Mouse (Mus musculus) monocyte, adult 2 months (primary cell): ENCODE results near the gene Mex3d.

Experiments
- DNase-seq, 2 experiments: peaks; one replicate each; pipeline ENCODE4 v3.0.0; 2022; ENCODE audit warnings: low spot score in 2 of 2, low read depth in 1 of 2

The Mex3d gene

GRCm38 (mm10) chr10:80387522-80387959, at the start of gene Mex3d:
TSS of gene Mex3d (minus strand) at chr10:80387659.
- DNase-seq: peak in 1 of 2 experiments; percentile 42

- no peak for DNase-seq
These were observed 48.8 kb upstream of the Mex3d start for GRCm38 (mm10) chr10:80436276-80436675.

- DNase-seq: no peak
These were observed 48.3 kb upstream of the Mex3d start for GRCm38 (mm10) chr10:80435764-80436163.

GRCm38 (mm10) chr10:80434823-80435222, 47.4 kb upstream of the Mex3d start:
- DNase-seq: no peak

GRCm38 (mm10) chr10:80434233-80434592, 46.8 kb upstream of the Mex3d start:
- no peak for DNase-seq

GRCm38 (mm10) chr10:80433513-80434232, 46.2 kb upstream of the Mex3d start, which contains the start of gene Tcf3:
TSS of gene Tcf3 (minus strand) at chr10:80433647.
- peak; percentile 91 to 93 for DNase-seq

- no peak for DNase-seq
These were observed 45.6 kb upstream of the Mex3d start for GRCm38 (mm10) chr10:80432936-80433512.

- DNase-seq: no peak
These were observed 44.9 kb upstream of the Mex3d start for GRCm38 (mm10) chr10:80432387-80432785.

- no peak for DNase-seq
These were observed 44.3 kb upstream of the Mex3d start for GRCm38 (mm10) chr10:80431570-80432386.

- DNase-seq: no peak
These were observed 43.0 kb upstream of the Mex3d start for GRCm38 (mm10) chr10:80430375-80430980.

- no peak for DNase-seq
These were observed 42.3 kb upstream of the Mex3d start for GRCm38 (mm10) chr10:80429800-80430199.

GRCm38 (mm10) chr10:80425041-80425440, 37.6 kb upstream of the Mex3d start:
- no peak for DNase-seq

GRCm38 (mm10) chr10:80423562-80423961, 36.1 kb upstream of the Mex3d start:
- DNase-seq: no peak

- DNase-seq: no peak
These were observed 34.4 kb upstream of the Mex3d start for GRCm38 (mm10) chr10:80421651-80422472.

- DNase-seq: no peak
These were observed 33.7 kb upstream of the Mex3d start for GRCm38 (mm10) chr10:80421208-80421607.

GRCm38 (mm10) chr10:80420729-80421128, 33.3 kb upstream of the Mex3d start:
- DNase-seq: no peak

GRCm38 (mm10) chr10:80419419-80419818, 32.0 kb upstream of the Mex3d start:
- no peak for DNase-seq

- no peak for DNase-seq
These were observed 30.9 kb upstream of the Mex3d start for GRCm38 (mm10) chr10:80418311-80418710.

GRCm38 (mm10) chr10:80417841-80418240, 30.4 kb upstream of the Mex3d start:
- DNase-seq: no peak

GRCm38 (mm10) chr10:80417371-80417770, 29.9 kb upstream of the Mex3d start:
- DNase-seq: no peak

GRCm38 (mm10) chr10:80415566-80415965, 28.1 kb upstream of the Mex3d start:
- DNase-seq: no peak
